ENCODE assay signal across 21 mouse cellular contexts in genomic region chr6:119215040-119215613, GRCm38 (mm10). TPM values are rescaled to one million over a fixed set of nuclear protein-coding genes. Genes with fewer than 3 reads are reported as not detected.
DNase-seq lines count a peak whose midpoint lies in the region; ATAC-seq and TF ChIP-seq lines count a peak whose summit lies in the region.
"Had no signal": no experiment of that assay in that cellular context is flagged by ENCODE, and none has a peak within 500 bp of the region (broad histone marks: within the 10 kb centered on the region; RNA-seq: fewer than 3 reads in every experiment).

No protein-coding gene starts in this region.

- no peak overlapping the region for H3K4me3 ChIP-seq in hindbrain, postnatal 0 days (ENCODE audit: low read length)
- no peak overlapping the region for H3K4me3 ChIP-seq in hindbrain, embryonic 10.5 days
- no peak overlapping the region for H3K4me3 ChIP-seq in olfactory bulb, adult 2 months (ENCODE audit: insufficient read depth, low read depth, low read length)
- H3K4me3 ChIP-seq: embryonic facial prominence, embryonic 12.5 days; hindbrain, embryonic 13.5 days; intestine, embryonic 15.5 days; limb, embryonic 15.5 days had no signal

- 0 out of 2 replicates have a peak, but pooled peaks have one; percentile 15 for ATAC-seq in hindbrain, postnatal 0 days
- ATAC-seq: intestine, embryonic 15.5 days; midbrain, embryonic 16.5 days had no signal

- no peak overlapping the region for H3K27ac ChIP-seq in hindbrain, postnatal 0 days
- no peak overlapping the region for H3K27ac ChIP-seq in hindbrain, embryonic 10.5 days
- H3K27ac ChIP-seq in olfactory bulb, adult 2 months (ENCODE audit: insufficient read depth, low read depth, low read length): peak overlapping the region; percentile 49
- H3K27ac ChIP-seq: embryonic facial prominence, embryonic 12.5 days; hindbrain, embryonic 13.5 days; intestine, embryonic 15.5 days; limb, embryonic 15.5 days; stomach, postnatal 0 days had no signal

- H3K27me3 ChIP-seq in hindbrain, postnatal 0 days (ENCODE audit: insufficient read depth, low read length): no peaks in the 10 kb centered on the region
- H3K27me3 ChIP-seq in hindbrain, embryonic 10.5 days (ENCODE audit: insufficient read depth, poor library complexity, severe bottlenecking): no peaks in the 10 kb centered on the region
- H3K27me3 ChIP-seq: embryonic facial prominence, embryonic 12.5 days; hindbrain, embryonic 13.5 days; intestine, embryonic 15.5 days; limb, embryonic 15.5 days had no signal

- peak; percentile 87 for DNase-seq in heart, adult 11 months
- DNase-seq in heart, postnatal 36 days: no peak
- no peak for DNase-seq in hindbrain, postnatal 0 days (ENCODE audit: low spot score)
- no peak for DNase-seq in hindbrain, embryonic 10.5 days (ENCODE audit: low spot score)
- DNase-seq in testis, postnatal 10 days (ENCODE audit: low spot score): peak; percentile 37
- DNase-seq in testis, postnatal 14 days (ENCODE audit: low spot score): no peak
- DNase-seq: adrenal gland, postnatal 25 days; B cell, adult 2 months; cerebellum, adult 2 months; gastrocnemius, postnatal 36 days; kidney, postnatal 10 days; layer of hippocampus, adult 9-11 months; lung, postnatal 10 days; right cerebral cortex, postnatal 25 days had no signal

- H3K4me2 ChIP-seq in hindbrain, postnatal 0 days (ENCODE audit: low read depth, low read length): no peak overlapping the region
- H3K4me2 ChIP-seq: embryonic facial prominence, embryonic 12.5 days; hindbrain, embryonic 13.5 days; intestine, embryonic 15.5 days; limb, embryonic 15.5 days had no signal

- intact Hi-C loops in heart, postnatal 36 days (cut with DNase I): no loop called here

- H3K9ac ChIP-seq in hindbrain, postnatal 0 days (replicated peaks; ENCODE audit: low read length): no peak overlapping the region
- H3K9ac ChIP-seq: embryonic facial prominence, embryonic 12.5 days; hindbrain, embryonic 13.5 days; intestine, embryonic 15.5 days; limb, embryonic 15.5 days had no signal

- no peak for TF ChIP-seq CTCF in hindbrain, postnatal 0 days (IDR thresholded peaks at IDR 0.05; ENCODE audit: low read depth)
- no peak for TF ChIP-seq CTCF in olfactory bulb, adult 2 months (IDR thresholded peaks at IDR 0.05; ENCODE audit: insufficient read depth, low read depth, low read length)

- no peak for TF ChIP-seq POLR2A in olfactory bulb, adult 2 months (IDR thresholded peaks at IDR 0.05; ENCODE audit: insufficient read depth, low read depth, low read length)

- no peaks in the 10 kb centered on the region for H3K4me1 ChIP-seq in hindbrain, postnatal 0 days (ENCODE audit: insufficient read depth, low read length)
- no peaks in the 10 kb centered on the region for H3K4me1 ChIP-seq in hindbrain, embryonic 10.5 days (replicated peaks)
- H3K4me1 ChIP-seq in olfactory bulb, adult 2 months (ENCODE audit: control insufficient read depth, insufficient read depth, low read length): peaks cover 40% of the 10 kb centered on the region
- H3K4me1 ChIP-seq: embryonic facial prominence, embryonic 12.5 days; hindbrain, embryonic 13.5 days; intestine, embryonic 15.5 days had no signal

- no peaks in the 10 kb centered on the region for H3K9me3 ChIP-seq in hindbrain, postnatal 0 days (ENCODE audit: low read length)
- H3K9me3 ChIP-seq in hindbrain, embryonic 10.5 days: no peaks in the 10 kb centered on the region
- H3K9me3 ChIP-seq: embryonic facial prominence, embryonic 12.5 days; hindbrain, embryonic 13.5 days; intestine, embryonic 15.5 days; limb, embryonic 15.5 days had no signal

- H3K36me3 ChIP-seq in hindbrain, postnatal 0 days (ENCODE audit: insufficient read depth, low read length): peaks cover 17% of the 10 kb centered on the region
- peaks cover 61% of the 10 kb centered on the region for H3K36me3 ChIP-seq in hindbrain, embryonic 10.5 days

- 95% methylated on average over 10 of the region's 10 CpGs for WGBS in hindbrain, postnatal 0 days
- 92% methylated on average over 10 of the region's 10 CpGs for WGBS in hindbrain, embryonic 10.5 days
- WGBS in olfactory bulb, adult 2 months: 92% methylated on average over 10 of the region's 10 CpGs

RNA-seq across cellular contexts. Expression of gene Cacna1c, which starts 18.9 kb away (rescaled TPM):
- 100 to 1,000 TPM; 199 to 208 TPM for total RNA-seq in heart, postnatal 36 days (2021)
- total RNA-seq in hindbrain, postnatal 0 days (2014; rRNA removed): 33.0 and 39.4 TPM in 2 replicates
- polyA plus RNA-seq in hindbrain, postnatal 0 days (2015; fragmentation: Nextera tagmentation; extraction: Ambion mirVana): 3.7 and 5.1 TPM in 2 replicates
- polyA plus RNA-seq in hindbrain, embryonic 10.5 days (2016; fragmentation: Nextera tagmentation; extraction: Ambion mirVana): 2.7 and 2.8 TPM in 2 replicates
- 35.8 TPM in 1 of 2 replicates, not detected in the other for polyA plus RNA-seq in olfactory bulb, adult 2 months (2012; ENCODE audit: insufficient read depth, insufficient read length, low replicate concordance, missing spikeins)

RNA-seq across cellular contexts. Expression of gene Cacna2d4, which starts 21.2 kb away (rescaled TPM):
- total RNA-seq in heart, postnatal 36 days (2021): not detected
- total RNA-seq in hindbrain, postnatal 0 days (2014; rRNA removed): 0.29 and 2.6 TPM in 2 replicates
- 1.0 and 1.2 TPM in 2 replicates for polyA plus RNA-seq in hindbrain, postnatal 0 days (2015; fragmentation: Nextera tagmentation; extraction: Ambion mirVana)
- polyA plus RNA-seq in hindbrain, embryonic 10.5 days (2016; fragmentation: Nextera tagmentation; extraction: Ambion mirVana): 0.02 and 0.09 TPM in 2 replicates
- not detected in 2 replicates for polyA plus RNA-seq in olfactory bulb, adult 2 months (2012; ENCODE audit: insufficient read depth, insufficient read length, low replicate concordance, missing spikeins)
- total RNA-seq: adrenal gland, postnatal 25 days had no signal
- polyA plus RNA-seq: embryonic facial prominence, embryonic 12.5 days had no signal

RNA-seq across cellular contexts. Expression of gene Dcp1b, which starts 40.1 kb away (rescaled TPM):
- 1 to 10 TPM; 2.8 to 3.2 TPM for total RNA-seq in heart, postnatal 36 days (2021)
- 14.2 and 15.7 TPM in 2 replicates for total RNA-seq in hindbrain, postnatal 0 days (2014; rRNA removed)
- polyA plus RNA-seq in hindbrain, postnatal 0 days (2015; fragmentation: Nextera tagmentation; extraction: Ambion mirVana): 9.4 and 10.9 TPM in 2 replicates
- 10.0 and 11.1 TPM in 2 replicates for polyA plus RNA-seq in hindbrain, embryonic 10.5 days (2016; fragmentation: Nextera tagmentation; extraction: Ambion mirVana)
- polyA plus RNA-seq in olfactory bulb, adult 2 months (2012; ENCODE audit: insufficient read depth, insufficient read length, low replicate concordance, missing spikeins): not detected in 2 replicates

Comparison
In these comparisons a context has a peak if more than half of its experiments do, and no peak if none do; other contexts are left out.
1. DNase-seq: peak in heart, adult 11 months (single experiment) and testis, postnatal 10 days (single experiment); none in heart, postnatal 36 days (0 of 2), hindbrain, postnatal 0 days (single experiment), hindbrain, embryonic 10.5 days (single experiment) and testis, postnatal 14 days (single experiment).